In genomic region chr14:21659155-21659554, GRCm38 (mm10) we compare ENCODE assay signal across 9 mouse cellular contexts. TPM values are rescaled to one million over a fixed set of nuclear protein-coding genes. Genes with fewer than 3 reads are reported as not detected.
DNase-seq lines count a peak whose midpoint lies in the region; ATAC-seq and TF ChIP-seq lines count a peak whose summit lies in the region.
"Had no signal": no experiment of that assay in that cellular context is flagged by ENCODE, and none has a peak within 500 bp of the region (broad histone marks: within the 10 kb centered on the region; RNA-seq: fewer than 3 reads in every experiment).

No protein-coding gene starts in this region.

- no peaks in the 10 kb centered on the region for H3K4me1 ChIP-seq in intestine, embryonic 16.5 days (ENCODE audit: control insufficient read depth, insufficient read depth, low read length)
- H3K4me1 ChIP-seq in intestine, postnatal 0 days (replicated peaks; ENCODE audit: control insufficient read depth, insufficient read depth, low read length) = no peaks in the 10 kb centered on the region
- peaks cover 23% of the 10 kb centered on the region for H3K4me1 ChIP-seq in forebrain, embryonic 12.5 days
- peaks cover 10% of the 10 kb centered on the region for H3K4me1 ChIP-seq in heart, postnatal 0 days (ENCODE audit: control insufficient read depth, insufficient read depth)
- peaks cover 14% of the 10 kb centered on the region for H3K4me1 ChIP-seq in neural tube, embryonic 12.5 days

- H3K9ac ChIP-seq in intestine, embryonic 16.5 days (ENCODE audit: low read depth, low read length) = no peak overlapping the region
- H3K9ac ChIP-seq in intestine, postnatal 0 days (ENCODE audit: low read depth, low read length) = no peak overlapping the region
- no peak overlapping the region for H3K9ac ChIP-seq in forebrain, embryonic 12.5 days
- no peak overlapping the region for H3K9ac ChIP-seq in heart, postnatal 0 days (replicated peaks; ENCODE audit: low read depth, low read length)
- H3K9ac ChIP-seq in neural tube, embryonic 12.5 days = no peak overlapping the region

- peak; percentile 26; the same call in 1 of the 2 replicates for ATAC-seq in intestine, embryonic 16.5 days
- ATAC-seq in intestine, postnatal 0 days = no peak
- peak; percentile 50; the same call in 1 of the 2 replicates for ATAC-seq in forebrain, embryonic 12.5 days (ENCODE audit: low FRiP score)
- peak; percentile 94 for ATAC-seq in heart, postnatal 0 days (ENCODE audit: insufficient read depth, low read depth)
- ATAC-seq in neural tube, embryonic 12.5 days (ENCODE audit: low FRiP score, low read depth) = 0 out of 2 replicates have a peak, but pooled peaks have one; percentile 48

- peak; percentile 88 for DNase-seq in heart, postnatal 0 days (ENCODE audit: low spot score)
- DNase-seq in adrenal gland, postnatal 4 days (ENCODE audit: low spot score in 2 of 2) = no peak
- no peak for DNase-seq in urinary bladder, postnatal 14 days (ENCODE audit: low spot score)
- no peak for DNase-seq in adipocyte (ENCODE audit: low spot score)

- no peak overlapping the region for H3K4me2 ChIP-seq in intestine, embryonic 16.5 days (ENCODE audit: low read depth, low read length)
- H3K4me2 ChIP-seq in intestine, postnatal 0 days (replicated peaks; ENCODE audit: low read depth) = no peak overlapping the region
- no peak overlapping the region for H3K4me2 ChIP-seq in forebrain, embryonic 12.5 days
- H3K4me2 ChIP-seq in heart, postnatal 0 days (ENCODE audit: low read depth, low read length) = peak overlapping the region; percentile 54
- H3K4me2 ChIP-seq in neural tube, embryonic 12.5 days (replicated peaks) = no peak overlapping the region

- H3K27ac ChIP-seq in intestine, embryonic 16.5 days (ENCODE audit: low read length) = no peak overlapping the region
- no peak overlapping the region for H3K27ac ChIP-seq in intestine, postnatal 0 days (ENCODE audit: low read depth, low read length)
- peak overlapping the region; percentile 61 for H3K27ac ChIP-seq in forebrain, embryonic 12.5 days
- peak overlapping the region; percentile 49 for H3K27ac ChIP-seq in heart, postnatal 0 days (ENCODE audit: low read depth)
- H3K27ac ChIP-seq in neural tube, embryonic 12.5 days = no peak overlapping the region

- TF ChIP-seq CTCF in intestine, postnatal 0 days (IDR thresholded peaks at IDR 0.05; ENCODE audit: low read depth) = no peak
- TF ChIP-seq CTCF in heart, postnatal 0 days (IDR thresholded peaks at IDR 0.05; ENCODE audit: low read depth) = no peak

- H3K27me3 ChIP-seq in intestine, embryonic 16.5 days (replicated peaks; ENCODE audit: control insufficient read depth, insufficient read depth, low read length) = no peaks in the 10 kb centered on the region
- H3K27me3 ChIP-seq in intestine, postnatal 0 days (replicated peaks; ENCODE audit: control insufficient read depth, insufficient read depth, low read length) = no peaks in the 10 kb centered on the region
- H3K27me3 ChIP-seq in forebrain, embryonic 12.5 days = no peaks in the 10 kb centered on the region
- H3K27me3 ChIP-seq in heart, postnatal 0 days (ENCODE audit: control insufficient read depth, insufficient read depth, low read length) = no peaks in the 10 kb centered on the region
- H3K27me3 ChIP-seq in neural tube, embryonic 12.5 days (replicated peaks) = no peaks in the 10 kb centered on the region

- H3K4me3 ChIP-seq in intestine, embryonic 16.5 days (ENCODE audit: low read length) = no peak overlapping the region
- H3K4me3 ChIP-seq in intestine, postnatal 0 days (ENCODE audit: low read depth, low read length) = no peak overlapping the region
- no peak overlapping the region for H3K4me3 ChIP-seq in forebrain, embryonic 12.5 days (replicated peaks)
- H3K4me3 ChIP-seq in heart, postnatal 0 days (ENCODE audit: low read depth, low read length) = peak overlapping the region; percentile 24
- no peak overlapping the region for H3K4me3 ChIP-seq in neural tube, embryonic 12.5 days

- no peaks in the 10 kb centered on the region for H3K9me3 ChIP-seq in intestine, embryonic 16.5 days (ENCODE audit: control insufficient read depth, low read length)
- H3K9me3 ChIP-seq in intestine, postnatal 0 days (ENCODE audit: control insufficient read depth) = no peaks in the 10 kb centered on the region
- no peaks in the 10 kb centered on the region for H3K9me3 ChIP-seq in forebrain, embryonic 12.5 days
- no peaks in the 10 kb centered on the region for H3K9me3 ChIP-seq in heart, postnatal 0 days (replicated peaks; ENCODE audit: control insufficient read depth, low read length)
- no peaks in the 10 kb centered on the region for H3K9me3 ChIP-seq in neural tube, embryonic 12.5 days

- WGBS in intestine, embryonic 16.5 days = 74% methylated on average over 13 of the region's 13 CpGs
- 78% methylated on average over 13 of the region's 13 CpGs for WGBS in intestine, postnatal 0 days
- WGBS in forebrain, embryonic 12.5 days = 68% methylated on average over 13 of the region's 13 CpGs
- WGBS in heart, postnatal 0 days = 26% methylated on average over 13 of the region's 13 CpGs
- WGBS in neural tube, embryonic 12.5 days = 74% methylated on average over 13 of the region's 13 CpGs

- no peak for TF ChIP-seq EP300 in heart, postnatal 0 days (IDR thresholded peaks at IDR 0.05; ENCODE audit: low read depth)

- H3K36me3 ChIP-seq in intestine, embryonic 16.5 days (ENCODE audit: control insufficient read depth, insufficient read depth, low read length) = peaks cover 5% of the 10 kb centered on the region; the same call in 1 of the 2 replicates
- peaks cover 40% of the 10 kb centered on the region for H3K36me3 ChIP-seq in intestine, postnatal 0 days (ENCODE audit: control insufficient read depth, insufficient read depth)
- peaks cover 59% of the 10 kb centered on the region for H3K36me3 ChIP-seq in forebrain, embryonic 12.5 days (replicated peaks)
- H3K36me3 ChIP-seq in heart, postnatal 0 days (replicated peaks; ENCODE audit: control insufficient read depth, insufficient read depth, low read length) = peaks cover 42% of the 10 kb centered on the region
- H3K36me3 ChIP-seq in neural tube, embryonic 12.5 days = peaks cover 31% of the 10 kb centered on the region

RNA-seq across cellular contexts. Expression of gene Dupd1, which starts 55.2 kb away (rescaled TPM):
- not detected in 2 replicates for polyA plus RNA-seq in intestine, embryonic 16.5 days (2015; fragmentation: Nextera tagmentation; extraction: Ambion mirVana)
- polyA plus RNA-seq in intestine, postnatal 0 days (2015; fragmentation: Nextera tagmentation; extraction: Ambion mirVana) = not detected in 2 replicates
- not detected in 2 replicates for polyA plus RNA-seq in forebrain, embryonic 12.5 days (2016; fragmentation: Nextera tagmentation; extraction: Ambion mirVana)
- total RNA-seq in heart, postnatal 0 days (2014; rRNA removed; ENCODE audit: low replicate concordance) = not detected in 2 replicates
- 0.15 TPM in 2 replicates for polyA plus RNA-seq in heart, postnatal 0 days (2015; fragmentation: Nextera tagmentation; extraction: Ambion mirVana)
- polyA plus RNA-seq in neural tube, embryonic 12.5 days (2016; fragmentation: Nextera tagmentation; extraction: Ambion mirVana) = not detected in 2 replicates
- total RNA-seq in adrenal gland, postnatal 4 days (2021) = 1 to 10 TPM; 1.1 to 1.4 TPM
- polyA plus RNA-seq: spleen, adult 2 months had no signal

Comparison
In these comparisons a context has a peak if more than half of its experiments do, and no peak if none do; other contexts are left out.
1. H3K27ac ChIP-seq: peak in forebrain, embryonic 12.5 days (single experiment) and heart, postnatal 0 days (single experiment); none in intestine, embryonic 16.5 days (single experiment), intestine, postnatal 0 days (single experiment) and neural tube, embryonic 12.5 days (single experiment).